Mouse (Mus musculus) erythroblast, adult 5-6 weeks (primary cell): ENCODE results near the gene Shisa7. TPM values are rescaled to one million over a fixed set of nuclear protein-coding genes. Genes with fewer than 3 reads are reported as not detected.

Experiments used
- total RNA-seq, 2 experiments: library from RNA; stranded (forward) in 1 of 2; stranded (reverse) in 1 of 2; fragments of 150-400 nt in 1 of 2; fragments of 200-764, 138-1000 nt in 1 of 2; gene quantifications; 2 replicates each; pipeline versions ENCODE4 v1.2.3 to v1.2.4; 2015 to 2017; ENCODE audit warnings: low replicate concordance in 2 of 2

The Shisa7 gene
- total RNA-seq, 2 experiments from 2014 or later: not detected

Other genes with a start within 250 kb of the Shisa7 start
Only the 30 nearest of the 33 such genes appear.
- gene Tmem86b, start 213.3 kb downstream of the Shisa7 start, total RNA-seq (2015; ENCODE audit: low replicate concordance): 37.3 and 72.3 TPM in 2 replicates
- gene Tmem86b, start 213.3 kb downstream of the Shisa7 start, total RNA-seq (2017; ENCODE audit: low replicate concordance): 53.4 and 88.6 TPM in 2 replicates
- gene Ppp6r1, start 185.7 kb downstream of the Shisa7 start, total RNA-seq (2015; ENCODE audit: low replicate concordance): 31.6 and 45.3 TPM in 2 replicates
- gene Ppp6r1, start 185.7 kb downstream of the Shisa7 start, total RNA-seq (2017; ENCODE audit: low replicate concordance): 37.3 and 47.0 TPM in 2 replicates
- gene Hspbp1, start 159.6 kb downstream of the Shisa7 start, total RNA-seq (2015; ENCODE audit: low replicate concordance): 5.0 and 8.3 TPM in 2 replicates
- 3.1 and 9.1 TPM in 2 replicates for gene Hspbp1, start 159.6 kb downstream of the Shisa7 start, total RNA-seq (2017; ENCODE audit: low replicate concordance)
- gene Brsk1, start 154.1 kb downstream of the Shisa7 start, total RNA-seq (2015; ENCODE audit: low replicate concordance): not detected in 2 replicates
- not detected in 2 replicates for gene Brsk1, start 154.1 kb downstream of the Shisa7 start, total RNA-seq (2017; ENCODE audit: low replicate concordance)
- 1.7 and 6.7 TPM in 2 replicates for gene Tmem150b, start 119.4 kb downstream of the Shisa7 start, total RNA-seq (2015; ENCODE audit: low replicate concordance)
- gene Tmem150b, start 119.4 kb downstream of the Shisa7 start, total RNA-seq (2017; ENCODE audit: low replicate concordance): 2.1 and 2.7 TPM in 2 replicates
- 11.3 and 15.9 TPM in 2 replicates for gene Kmt5c, start 104.6 kb downstream of the Shisa7 start, total RNA-seq (2015; ENCODE audit: low replicate concordance)
- gene Kmt5c, start 104.6 kb downstream of the Shisa7 start, total RNA-seq (2017; ENCODE audit: low replicate concordance): 32.0 and 42.2 TPM in 2 replicates
- gene Cox6b2, start 91.6 kb downstream of the Shisa7 start, total RNA-seq (2015; ENCODE audit: low replicate concordance): 33.2 and 44.4 TPM in 2 replicates
- gene Cox6b2, start 91.6 kb downstream of the Shisa7 start, total RNA-seq (2017; ENCODE audit: low replicate concordance): 18.8 and 22.3 TPM in 2 replicates
- gene Fam71e2, start 73.4 kb downstream of the Shisa7 start, total RNA-seq (2015; ENCODE audit: low replicate concordance): not detected in 2 replicates
- gene Fam71e2, start 73.4 kb downstream of the Shisa7 start, total RNA-seq (2017; ENCODE audit: low replicate concordance): not detected in 2 replicates
- gene Il11, start 61.8 kb downstream of the Shisa7 start, total RNA-seq (2015; ENCODE audit: low replicate concordance): not detected in 2 replicates
- gene Il11, start 61.8 kb downstream of the Shisa7 start, total RNA-seq (2017; ENCODE audit: low replicate concordance): not detected in 2 replicates
- not detected in 2 replicates for gene Tmem190, start 61.8 kb downstream of the Shisa7 start, total RNA-seq (2015; ENCODE audit: low replicate concordance)
- gene Tmem190, start 61.8 kb downstream of the Shisa7 start, total RNA-seq (2017; ENCODE audit: low replicate concordance): not detected in 2 replicates
- 4.0 and 7.5 TPM in 2 replicates for gene Tmem238, start 55.0 kb downstream of the Shisa7 start, total RNA-seq (2015; ENCODE audit: low replicate concordance)
- 0.17 and 1.1 TPM in 2 replicates for gene Tmem238, start 55.0 kb downstream of the Shisa7 start, total RNA-seq (2017; ENCODE audit: low replicate concordance)
- gene Rpl28, start 51.8 kb downstream of the Shisa7 start, total RNA-seq (2015; ENCODE audit: low replicate concordance): 304 and 336 TPM in 2 replicates
- gene Rpl28, start 51.8 kb downstream of the Shisa7 start, total RNA-seq (2017; ENCODE audit: low replicate concordance): 65.4 and 203 TPM in 2 replicates
- gene Ube2s, start 32.1 kb downstream of the Shisa7 start, total RNA-seq (2015; ENCODE audit: low replicate concordance): 167 and 232 TPM in 2 replicates
- 97.4 and 134 TPM in 2 replicates for gene Ube2s, start 32.1 kb downstream of the Shisa7 start, total RNA-seq (2017; ENCODE audit: low replicate concordance)
- gene Isoc2b, start 25.6 kb upstream of the Shisa7 start, total RNA-seq (2015; ENCODE audit: low replicate concordance): 2.3 and 3.3 TPM in 2 replicates
- gene Isoc2b, start 25.6 kb upstream of the Shisa7 start, total RNA-seq (2017; ENCODE audit: low replicate concordance): 5.1 and 13.9 TPM in 2 replicates
- not detected in 2 replicates for gene Isoc2a, start 32.5 kb upstream of the Shisa7 start, total RNA-seq (2015; ENCODE audit: low replicate concordance)
- gene Isoc2a, start 32.5 kb upstream of the Shisa7 start, total RNA-seq (2017; ENCODE audit: low replicate concordance): 2.4 and 3.2 TPM in 2 replicates
- not detected in 2 replicates for gene Gm36210, start 61.8 kb upstream of the Shisa7 start, total RNA-seq (2015; ENCODE audit: low replicate concordance)
- gene Gm36210, start 61.8 kb upstream of the Shisa7 start, total RNA-seq (2017; ENCODE audit: low replicate concordance): not detected in 2 replicates
- gene Zfp628, start 70.5 kb upstream of the Shisa7 start, total RNA-seq (2015; ENCODE audit: low replicate concordance): 1.7 and 2.3 TPM in 2 replicates
- 1.5 and 2.0 TPM in 2 replicates for gene Zfp628, start 70.5 kb upstream of the Shisa7 start, total RNA-seq (2017; ENCODE audit: low replicate concordance)
- 1.7 TPM in 1 of 2 replicates, not detected in the other for gene Nat14, start 77.3 kb upstream of the Shisa7 start, total RNA-seq (2015; ENCODE audit: low replicate concordance)
- 2.5 TPM in 1 of 2 replicates, not detected in the other for gene Nat14, start 77.3 kb upstream of the Shisa7 start, total RNA-seq (2017; ENCODE audit: low replicate concordance)
- gene Ssc5d, start 81.1 kb upstream of the Shisa7 start, total RNA-seq (2015; ENCODE audit: low replicate concordance): not detected in 2 replicates
- gene Ssc5d, start 81.1 kb upstream of the Shisa7 start, total RNA-seq (2017; ENCODE audit: low replicate concordance): 0.28 TPM in 1 of 2 replicates, not detected in the other
- not detected in 2 replicates for gene Sbk2, start 119.7 kb upstream of the Shisa7 start, total RNA-seq (2015; ENCODE audit: low replicate concordance)
- gene Sbk2, start 119.7 kb upstream of the Shisa7 start, total RNA-seq (2017; ENCODE audit: low replicate concordance): not detected in 2 replicates
- gene Sbk3, start 126.5 kb upstream of the Shisa7 start, total RNA-seq (2015; ENCODE audit: low replicate concordance): not detected in 2 replicates
- not detected in 2 replicates for gene Sbk3, start 126.5 kb upstream of the Shisa7 start, total RNA-seq (2017; ENCODE audit: low replicate concordance)
- gene Zfp579, start 151.5 kb upstream of the Shisa7 start, total RNA-seq (2015; ENCODE audit: low replicate concordance): 1.3 TPM in 1 of 2 replicates, not detected in the other
- gene Zfp579, start 151.5 kb upstream of the Shisa7 start, total RNA-seq (2017; ENCODE audit: low replicate concordance): 0.84 and 1.4 TPM in 2 replicates
- gene Zfp524, start 169.7 kb upstream of the Shisa7 start, total RNA-seq (2015; ENCODE audit: low replicate concordance): 4.6 and 10.2 TPM in 2 replicates
- 4.6 and 7.8 TPM in 2 replicates for gene Zfp524, start 169.7 kb upstream of the Shisa7 start, total RNA-seq (2017; ENCODE audit: low replicate concordance)
- 6.7 and 9.2 TPM in 2 replicates for gene Fiz1, start 170.0 kb upstream of the Shisa7 start, total RNA-seq (2015; ENCODE audit: low replicate concordance)
- 2.6 and 4.2 TPM in 2 replicates for gene Fiz1, start 170.0 kb upstream of the Shisa7 start, total RNA-seq (2017; ENCODE audit: low replicate concordance)
- not detected in 2 replicates for gene Gm44973, start 170.8 kb upstream of the Shisa7 start, total RNA-seq (2015; ENCODE audit: low replicate concordance)
- not detected in 2 replicates for gene Gm44973, start 170.8 kb upstream of the Shisa7 start, total RNA-seq (2017; ENCODE audit: low replicate concordance)
- gene Zfp865, start 175.7 kb upstream of the Shisa7 start, total RNA-seq (2015; ENCODE audit: low replicate concordance): 2.3 and 3.1 TPM in 2 replicates
- 1.7 and 2.2 TPM in 2 replicates for gene Zfp865, start 175.7 kb upstream of the Shisa7 start, total RNA-seq (2017; ENCODE audit: low replicate concordance)
- not detected in 2 replicates for gene Ccdc106, start 175.9 kb upstream of the Shisa7 start, total RNA-seq (2015; ENCODE audit: low replicate concordance)
- not detected in 2 replicates for gene Ccdc106, start 175.9 kb upstream of the Shisa7 start, total RNA-seq (2017; ENCODE audit: low replicate concordance)
- not detected in 2 replicates for gene 4632433K11Rik, start 189.4 kb upstream of the Shisa7 start, total RNA-seq (2015; ENCODE audit: low replicate concordance)
- gene 4632433K11Rik, start 189.4 kb upstream of the Shisa7 start, total RNA-seq (2017; ENCODE audit: low replicate concordance): 0.60 TPM in 1 of 2 replicates, not detected in the other
- not detected in 2 replicates for gene Zfp784, start 193.8 kb upstream of the Shisa7 start, total RNA-seq (2015; ENCODE audit: low replicate concordance)
- gene Zfp784, start 193.8 kb upstream of the Shisa7 start, total RNA-seq (2017; ENCODE audit: low replicate concordance): 0.84 TPM in 1 of 2 replicates, not detected in the other
- not detected in 2 replicates for gene Zfp580, start 206.8 kb upstream of the Shisa7 start, total RNA-seq (2015; ENCODE audit: low replicate concordance)
- 0.26 TPM in 1 of 2 replicates, not detected in the other for gene Zfp580, start 206.8 kb upstream of the Shisa7 start, total RNA-seq (2017; ENCODE audit: low replicate concordance)